Mouse (Mus musculus): ENCODE data around the gene Lmbr1l. TPM values are rescaled to one million over a fixed set of nuclear protein-coding genes. Genes with fewer than 3 reads are reported as not detected.
A peak's percentile ranks its signal among the peaks of the same experiment; 100 is the strongest.

Gene Lmbr1l
- total RNA-seq, 2 experiments from 2014 or later: 8.1 to 9.9 TPM

GRCm38 (mm10) chr15:98894746-98895634 lies 23.0 kb downstream of the Lmbr1l start:
- no peak for DNase-seq

- DNase-seq: peak; percentile 38
Measured at GRCm38 (mm10) chr15:98893940-98894745, 23.9 kb downstream of the Lmbr1l start, which contains the start of gene Rhebl1. Gene Rhebl1 (minus strand): TSS chr15:98894540.

- DNase-seq: no peak
Measured at GRCm38 (mm10) chr15:98893036-98893435, 25.0 kb downstream of the Lmbr1l start.

- no peak for DNase-seq
Measured at GRCm38 (mm10) chr15:98891907-98892606, 26.0 kb downstream of the Lmbr1l start.

GRCm38 (mm10) chr15:98891198-98891742 lies 26.8 kb downstream of the Lmbr1l start:
- DNase-seq: no peak

GRCm38 (mm10) chr15:98887526-98887925 lies 30.5 kb downstream of the Lmbr1l start:
- no peak for DNase-seq

- DNase-seq: no peak
Measured at GRCm38 (mm10) chr15:98886667-98887387, 31.2 kb downstream of the Lmbr1l start.

GRCm38 (mm10) chr15:98884106-98884505 lies 33.9 kb downstream of the Lmbr1l start:
- DNase-seq: no peak

- no peak for DNase-seq
Measured at GRCm38 (mm10) chr15:98883661-98884060, 34.4 kb downstream of the Lmbr1l start.

GRCm38 (mm10) chr15:98881656-98882008 lies 36.4 kb downstream of the Lmbr1l start:
- no peak for DNase-seq

GRCm38 (mm10) chr15:98880978-98881655 lies 36.9 kb downstream of the Lmbr1l start:
- DNase-seq: peak; percentile 79

GRCm38 (mm10) chr15:98877331-98877730 lies 40.7 kb downstream of the Lmbr1l start:
- peak; percentile 55 for DNase-seq

GRCm38 (mm10) chr15:98871916-98872888 lies 45.8 kb downstream of the Lmbr1l start:
- DNase-seq: peak; percentile 86

GRCm38 (mm10) chr15:98871070-98871915 lies 46.7 kb downstream of the Lmbr1l start, which contains the start of gene Kmt2d:
Gene Kmt2d (minus strand): TSS chr15:98871204.
- peak; percentile 51 for DNase-seq

- DNase-seq: peak; percentile 60
Measured at GRCm38 (mm10) chr15:98870179-98871069, 47.6 kb downstream of the Lmbr1l start.

- no peak for DNase-seq
Measured at GRCm38 (mm10) chr15:98869342-98870178, 48.5 kb downstream of the Lmbr1l start.

Measured in gastrocnemius, postnatal 10 days (tissue).